Mouse (Mus musculus): ENCODE measurements at regions not wholly inside any gene's neighbourhood (a gene's known extent, or its start where the extent isn't known, plus 50 kb on each side); places are given as distances from the start of the nearest gene placed in this dataset.
"Not testable (repeated sequence)": the region's sequence is repeated elsewhere in the genome, so short reads cannot be mapped to it uniquely, and the experiment has no call there.

DNA sequence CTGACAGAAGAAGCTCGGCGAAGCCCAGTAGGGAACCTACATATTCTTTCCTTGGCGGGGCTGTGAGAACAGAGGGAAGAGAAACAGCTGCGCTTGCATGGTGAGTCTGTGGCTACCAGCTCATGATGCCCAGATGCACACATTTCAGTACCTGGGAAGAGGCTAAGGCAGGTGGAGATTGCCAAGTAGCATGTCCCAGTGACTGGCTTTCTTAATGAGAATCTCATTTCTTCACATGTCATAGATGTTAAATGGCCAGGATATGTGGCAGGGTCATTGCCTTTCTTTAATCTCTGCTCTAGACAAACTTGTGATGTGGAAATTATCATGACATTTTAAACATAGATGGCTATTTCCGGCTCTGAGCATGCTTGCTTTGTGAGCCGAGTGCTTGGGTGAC lies 109.5 kb upstream of the Tns3 start:
- 74% methylated on average over 6 of the region's 6 CpGs for WGBS
- no peak overlapping the region for H3K4me2 ChIP-seq (ENCODE audit: low read depth, low read length)
- H3K9me3 ChIP-seq (replicated peaks; ENCODE audit: control insufficient read depth, low read length), result no peaks in the 10 kb centered on the region
- no peaks in the 10 kb centered on the region for H3K27me3 ChIP-seq (ENCODE audit: control insufficient read depth, insufficient read depth, low read length)
- H3K9ac ChIP-seq (ENCODE audit: low read length), result no peak overlapping the region
- ATAC-seq (ENCODE audit: insufficient read depth, low FRiP score), result no peak
- H3K4me3 ChIP-seq (replicated peaks; ENCODE audit: low read length), result no peak overlapping the region
- H3K4me1 ChIP-seq (ENCODE audit: control insufficient read depth, insufficient read depth, low read length), result no peaks in the 10 kb centered on the region
- no peak overlapping the region for H3K27ac ChIP-seq (ENCODE audit: low read length)
- H3K36me3 ChIP-seq (ENCODE audit: control insufficient read depth, insufficient read depth, low read length), result no peaks in the 10 kb centered on the region

DNA sequence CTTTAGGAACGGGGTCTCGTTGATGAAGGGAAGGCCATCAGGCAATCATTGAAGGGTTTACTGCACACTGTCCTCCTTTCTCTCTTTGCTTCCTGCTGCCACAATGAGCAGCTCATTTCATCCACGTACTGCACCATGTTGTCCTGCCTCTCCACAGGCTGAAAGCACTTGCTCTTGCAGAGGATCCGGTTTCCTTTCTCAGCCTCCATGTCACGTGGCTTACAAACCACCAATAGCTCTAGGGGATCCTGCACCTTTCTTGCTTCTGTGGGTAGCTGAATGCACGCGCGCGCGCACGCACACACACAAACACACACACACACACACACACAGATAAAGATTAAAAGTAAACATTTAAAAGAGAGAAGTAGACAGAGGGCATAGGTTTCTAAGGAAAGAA lies 108.9 kb upstream of the Tns3 start:
- no peaks in the 10 kb centered on the region for H3K27me3 ChIP-seq (ENCODE audit: control insufficient read depth, insufficient read depth, low read length)
- H3K36me3 ChIP-seq (ENCODE audit: control insufficient read depth, insufficient read depth, low read length), result no peaks in the 10 kb centered on the region
- no peaks in the 10 kb centered on the region for H3K9me3 ChIP-seq (replicated peaks; ENCODE audit: control insufficient read depth, low read length)
- ATAC-seq (ENCODE audit: insufficient read depth, low FRiP score), result no peak
- no peak overlapping the region for H3K9ac ChIP-seq (ENCODE audit: low read length)
- H3K27ac ChIP-seq (ENCODE audit: low read length), result no peak overlapping the region
- no peaks in the 10 kb centered on the region for H3K4me1 ChIP-seq (ENCODE audit: control insufficient read depth, insufficient read depth, low read length)
- 69% methylated on average over 11 of the region's 11 CpGs for WGBS
- H3K4me3 ChIP-seq (replicated peaks; ENCODE audit: low read length), result no peak overlapping the region
- no peak overlapping the region for H3K4me2 ChIP-seq (ENCODE audit: low read depth, low read length)

GRCm38 (mm10) chr11:8772541-8772940 lies 108.2 kb upstream of the Tns3 start:
- Histone ChIP-seq H3K9me3 (replicated peaks; ENCODE audit: control insufficient read depth, low read length) (no peaks in the 10 kb centered on the region), H3K4me1 (ENCODE audit: control insufficient read depth, insufficient read depth, low read length) (no peaks in the 10 kb centered on the region), H3K4me2 (ENCODE audit: low read depth, low read length) (no peak overlapping the region), H3K36me3 (ENCODE audit: control insufficient read depth, insufficient read depth, low read length) (no peaks in the 10 kb centered on the region), H3K27ac (ENCODE audit: low read length) (no peak overlapping the region), H3K9ac (ENCODE audit: low read length) (no peak overlapping the region), H3K27me3 (ENCODE audit: control insufficient read depth, insufficient read depth, low read length) (no peaks in the 10 kb centered on the region), H3K4me3 (replicated peaks; ENCODE audit: low read length) (no peak overlapping the region)
- 81% methylated on average over 5 of the region's 5 CpGs for WGBS
- no peak for ATAC-seq (ENCODE audit: insufficient read depth, low FRiP score)

GRCm38 (mm10) chr11:8768706-8769105 lies 104.4 kb upstream of the Tns3 start:
- not testable (repeated sequence) for ATAC-seq (ENCODE audit: insufficient read depth, low FRiP score); H3K27me3 ChIP-seq (ENCODE audit: control insufficient read depth, insufficient read depth, low read length); H3K4me1 ChIP-seq (ENCODE audit: control insufficient read depth, insufficient read depth, low read length); H3K9me3 ChIP-seq (replicated peaks; ENCODE audit: control insufficient read depth, low read length); H3K4me2 ChIP-seq (ENCODE audit: low read depth, low read length); H3K4me3 ChIP-seq (replicated peaks; ENCODE audit: low read length); H3K27ac ChIP-seq (ENCODE audit: low read length); H3K36me3 ChIP-seq (ENCODE audit: control insufficient read depth, insufficient read depth, low read length); H3K9ac ChIP-seq (ENCODE audit: low read length)
- WGBS, result 84% methylated on average over 1 of the region's 1 CpGs

DNA sequence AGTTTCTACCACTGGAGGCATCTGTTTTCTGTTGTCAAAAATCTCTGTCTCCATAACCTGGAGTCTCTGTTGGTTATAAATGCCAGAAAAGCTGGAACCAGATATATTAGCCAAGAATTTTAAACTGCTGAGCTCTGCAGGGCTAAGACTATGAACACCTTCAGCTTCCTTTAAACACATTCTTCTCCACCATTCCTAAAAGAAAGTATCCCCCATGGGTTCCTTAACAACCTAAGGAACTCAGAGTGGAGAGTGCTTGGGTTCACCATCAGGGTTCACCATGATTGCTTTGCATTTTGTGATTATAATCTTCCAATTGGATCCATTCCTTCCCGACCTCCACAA lies 101.2 kb upstream of the Tns3 start:
- Histone ChIP-seq H3K27ac (ENCODE audit: low read length) (no peak overlapping the region), H3K4me1 (ENCODE audit: control insufficient read depth, insufficient read depth, low read length) (no peaks in the 10 kb centered on the region), H3K36me3 (ENCODE audit: control insufficient read depth, insufficient read depth, low read length) (no peaks in the 10 kb centered on the region), H3K9me3 (replicated peaks; ENCODE audit: control insufficient read depth, low read length) (no peaks in the 10 kb centered on the region), H3K9ac (ENCODE audit: low read length) (no peak overlapping the region), H3K4me3 (replicated peaks; ENCODE audit: low read length) (no peak overlapping the region), H3K4me2 (ENCODE audit: low read depth, low read length) (no peak overlapping the region), H3K27me3 (ENCODE audit: control insufficient read depth, insufficient read depth, low read length) (no peaks in the 10 kb centered on the region)
- WGBS, result 84% methylated on average over 1 of the region's 1 CpGs
- ATAC-seq (ENCODE audit: insufficient read depth, low FRiP score), result no peak

- WGBS, result 74% methylated on average over 2 of the region's 2 CpGs
- H3K27ac ChIP-seq (ENCODE audit: low read length), result no peak overlapping the region
- ATAC-seq (ENCODE audit: insufficient read depth, low FRiP score), result no peak
- H3K9me3 ChIP-seq (replicated peaks; ENCODE audit: control insufficient read depth, low read length), result no peaks in the 10 kb centered on the region
- H3K36me3 ChIP-seq (ENCODE audit: control insufficient read depth, insufficient read depth, low read length), result no peaks in the 10 kb centered on the region
- no peak overlapping the region for H3K4me2 ChIP-seq (ENCODE audit: low read depth, low read length)
- H3K27me3 ChIP-seq (ENCODE audit: control insufficient read depth, insufficient read depth, low read length), result no peaks in the 10 kb centered on the region
- H3K4me1 ChIP-seq (ENCODE audit: control insufficient read depth, insufficient read depth, low read length), result no peaks in the 10 kb centered on the region
- no peak overlapping the region for H3K9ac ChIP-seq (ENCODE audit: low read length)
- H3K4me3 ChIP-seq (replicated peaks; ENCODE audit: low read length), result no peak overlapping the region
Measured at GRCm38 (mm10) chr11:8764861-8765540, 100.7 kb upstream of the Tns3 start.

DNA sequence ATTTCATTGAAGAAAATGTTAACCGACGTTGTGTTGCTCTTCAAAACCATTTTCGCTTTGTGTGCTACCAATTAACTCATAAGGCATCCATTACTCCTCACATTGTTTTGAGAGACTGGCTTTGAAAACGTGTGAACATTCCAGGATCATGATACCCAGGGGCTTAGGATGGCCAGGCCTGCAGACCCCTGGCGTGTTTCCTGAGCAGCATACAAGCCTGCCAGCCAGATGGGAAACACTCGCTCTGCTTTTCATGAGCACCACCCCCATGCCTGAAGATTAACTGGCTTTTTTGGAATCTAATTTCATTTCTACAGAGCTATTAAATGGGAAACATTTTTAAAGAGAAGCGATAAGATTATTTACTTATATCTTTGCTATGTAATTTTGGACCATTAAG lies 99.1 kb upstream of the Tns3 start:
- Histone ChIP-seq H3K4me3 (replicated peaks; ENCODE audit: low read length) (no peak overlapping the region), H3K4me2 (ENCODE audit: low read depth, low read length) (no peak overlapping the region), H3K4me1 (ENCODE audit: control insufficient read depth, insufficient read depth, low read length) (no peaks in the 10 kb centered on the region), H3K9ac (ENCODE audit: low read length) (no peak overlapping the region), H3K9me3 (replicated peaks; ENCODE audit: control insufficient read depth, low read length) (no peaks in the 10 kb centered on the region), H3K27me3 (ENCODE audit: control insufficient read depth, insufficient read depth, low read length) (no peaks in the 10 kb centered on the region), H3K27ac (ENCODE audit: low read length) (no peak overlapping the region), H3K36me3 (ENCODE audit: control insufficient read depth, insufficient read depth, low read length) (no peaks in the 10 kb centered on the region)
- no peak for ATAC-seq (ENCODE audit: insufficient read depth, low FRiP score)
- 56% methylated on average over 7 of the region's 7 CpGs for WGBS

DNA sequence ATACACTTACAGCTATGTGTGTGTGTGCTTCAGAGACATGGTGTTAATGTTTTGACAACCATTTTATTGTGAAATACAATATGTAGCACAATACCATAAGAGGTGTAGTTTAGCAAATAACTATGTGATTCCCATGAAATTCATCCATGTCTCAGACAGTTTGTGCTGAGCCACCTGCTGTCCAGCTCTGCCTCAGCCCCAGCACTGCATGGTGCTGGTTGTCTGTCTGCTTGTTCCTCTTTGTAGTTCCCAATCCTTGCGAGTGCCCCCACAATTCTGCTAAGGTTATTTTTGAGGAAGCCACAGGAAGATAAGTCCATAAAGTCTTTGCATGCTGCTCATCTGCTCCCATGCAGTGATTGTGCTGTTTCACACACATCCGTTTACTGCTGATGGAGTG lies 97.8 kb upstream of the Tns3 start:
- Histone ChIP-seq H3K9ac (ENCODE audit: low read length) (no peak overlapping the region), H3K4me1 (ENCODE audit: control insufficient read depth, insufficient read depth, low read length) (no peaks in the 10 kb centered on the region), H3K27ac (ENCODE audit: low read length) (no peak overlapping the region), H3K36me3 (ENCODE audit: control insufficient read depth, insufficient read depth, low read length) (no peaks in the 10 kb centered on the region), H3K27me3 (ENCODE audit: control insufficient read depth, insufficient read depth, low read length) (no peaks in the 10 kb centered on the region), H3K4me3 (replicated peaks; ENCODE audit: low read length) (no peak overlapping the region), H3K4me2 (ENCODE audit: low read depth, low read length) (no peak overlapping the region), H3K9me3 (replicated peaks; ENCODE audit: control insufficient read depth, low read length) (no peaks in the 10 kb centered on the region)
- ATAC-seq (ENCODE audit: insufficient read depth, low FRiP score), result no peak
- WGBS, result 71% methylated on average over 2 of the region's 2 CpGs

DNA sequence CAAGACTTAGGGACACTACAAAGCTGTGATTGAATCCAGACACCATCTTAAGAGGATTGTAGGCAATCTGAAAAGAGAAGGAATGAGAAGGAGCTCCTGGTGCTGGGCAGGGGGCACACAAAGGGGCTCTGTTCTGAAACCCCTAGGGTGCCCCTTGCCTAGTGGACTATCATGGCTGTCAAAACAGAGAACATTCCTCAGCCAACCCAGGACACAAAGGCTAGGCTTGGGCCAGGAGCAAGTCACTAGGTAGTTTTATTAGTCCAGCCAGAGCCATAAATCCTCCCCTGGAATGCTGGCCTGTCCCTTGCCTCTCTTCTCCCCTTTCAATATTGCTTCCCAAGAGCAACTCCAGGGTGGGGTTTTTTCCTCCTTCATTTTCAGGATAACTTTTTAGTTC lies 97.3 kb upstream of the Tns3 start:
- ATAC-seq (ENCODE audit: insufficient read depth, low FRiP score), result no peak
- no peaks in the 10 kb centered on the region for H3K9me3 ChIP-seq (replicated peaks; ENCODE audit: control insufficient read depth, low read length)

GRCm38 (mm10) chr11:8759858-8760257 lies 95.5 kb upstream of the Tns3 start:
- Histone ChIP-seq H3K4me1 (ENCODE audit: control insufficient read depth, insufficient read depth, low read length) (no peaks in the 10 kb centered on the region), H3K27ac (ENCODE audit: low read length) (no peak overlapping the region), H3K4me3 (replicated peaks; ENCODE audit: low read length) (no peak overlapping the region), H3K27me3 (ENCODE audit: control insufficient read depth, insufficient read depth, low read length) (no peaks in the 10 kb centered on the region), H3K9me3 (replicated peaks; ENCODE audit: control insufficient read depth, low read length) (no peaks in the 10 kb centered on the region), H3K9ac (ENCODE audit: low read length) (no peak overlapping the region), H3K36me3 (ENCODE audit: control insufficient read depth, insufficient read depth, low read length) (no peaks in the 10 kb centered on the region), H3K4me2 (ENCODE audit: low read depth, low read length) (no peak overlapping the region)
- ATAC-seq (ENCODE audit: insufficient read depth, low FRiP score), result no peak
- WGBS, result 82% methylated on average over 1 of the region's 1 CpGs

More for the DNA sequence above, 97.3 kb upstream of the Tns3 start:
- Histone ChIP-seq H3K4me1 (ENCODE audit: control insufficient read depth, insufficient read depth, low read length) (no peaks in the 10 kb centered on the region), H3K36me3 (ENCODE audit: control insufficient read depth, insufficient read depth, low read length) (no peaks in the 10 kb centered on the region), H3K4me3 (replicated peaks; ENCODE audit: low read length) (no peak overlapping the region), H3K4me2 (ENCODE audit: low read depth, low read length) (no peak overlapping the region), H3K27me3 (ENCODE audit: control insufficient read depth, insufficient read depth, low read length) (no peaks in the 10 kb centered on the region), H3K27ac (ENCODE audit: low read length) (no peak overlapping the region), H3K9ac (ENCODE audit: low read length) (no peak overlapping the region)

All from stomach, embryonic 16.5 days (tissue).